Mouse (Mus musculus) gastrocnemius, postnatal 10 days (tissue): ENCODE data around the gene Fkbp1a. TPM values are rescaled to one million over a fixed set of nuclear protein-coding genes. Genes with fewer than 3 reads are reported as not detected.

Experiments
- DNase-seq: peaks from one replicate; pipeline ENCODE4 v3.0.0; 2021; ENCODE audit warnings: mixed read lengths
- total RNA-seq, 2 experiments: library from RNA; stranded (reverse); gene quantifications; 2 replicates each; pipeline ENCODE4 v1.2.3; 2021

Gene Fkbp1a
- total RNA-seq, 2 experiments from 2014 or later = 238 to 248 TPM

DNA sequence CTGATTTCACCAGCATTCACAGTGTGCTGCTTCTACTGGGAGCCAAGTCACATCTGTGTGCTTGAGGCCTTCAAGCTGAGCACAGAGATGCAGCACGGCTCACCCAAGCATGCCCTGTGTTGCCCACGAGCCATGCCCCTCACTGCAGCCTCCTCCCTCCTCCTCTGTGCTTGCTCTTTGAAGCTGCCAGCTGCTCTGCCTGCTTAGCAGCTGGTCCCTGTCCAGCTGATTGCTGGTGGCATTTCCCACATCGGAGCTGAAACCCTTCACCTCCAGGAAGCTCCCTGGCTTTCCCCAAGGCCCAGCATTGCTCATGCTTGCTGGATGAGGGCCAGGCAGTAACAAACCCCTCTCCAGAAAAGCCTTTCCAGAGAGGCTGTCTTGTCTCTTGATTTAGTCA is 67.7 kb downstream of the Fkbp1a start:
- no peak for DNase-seq

Other genes with a start within 250 kb of the Fkbp1a start
- not detected for gene 4921509C19Rik, start 66.3 kb upstream of the Fkbp1a start, total RNA-seq
- 100 to 1,000 TPM; 103 to 119 TPM for gene Nsfl1c, start 48.3 kb upstream of the Fkbp1a start, total RNA-seq
- gene Sdcbp2, start 30.1 kb downstream of the Fkbp1a start, total RNA-seq = 1 to 10 TPM in 1 of 2 experiments, under 1 TPM in 1; 0.66 to 1.5 TPM
- 1 to 10 TPM; 6.4 to 8.2 TPM for gene Snph, start 90.1 kb downstream of the Fkbp1a start, total RNA-seq
- gene Rad21l, start 126.0 kb downstream of the Fkbp1a start, total RNA-seq = not detected
- gene Tmem74b, start 159.5 kb downstream of the Fkbp1a start, total RNA-seq = under 1 TPM; 0.61 to 0.99 TPM
- gene Psmf1, start 201.7 kb downstream of the Fkbp1a start, total RNA-seq = 10 to 100 TPM; 27.8 to 27.9 TPM